Mouse (Mus musculus): Measurements from ENCODE around the gene Ercc4.

Gene Ercc4

DNA sequence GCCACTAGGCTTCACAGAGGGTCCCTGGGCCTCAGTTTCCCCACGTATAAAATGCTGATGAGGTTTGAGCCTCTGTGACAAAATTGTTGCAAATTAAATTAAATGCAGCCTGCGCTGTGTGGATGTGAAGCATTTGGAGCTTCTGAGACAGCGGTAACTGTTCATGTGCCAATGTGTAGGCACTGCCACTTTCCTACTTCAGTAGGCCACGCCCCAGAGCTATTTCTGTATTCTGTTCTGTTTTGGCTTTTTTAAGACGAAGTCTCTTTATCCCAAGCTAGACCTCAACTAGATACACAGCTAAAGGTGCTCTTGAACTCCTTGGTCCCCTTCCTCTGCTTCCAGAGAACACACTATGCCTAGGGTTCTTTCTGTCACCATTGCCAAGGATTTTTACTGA is 85.4 kb downstream of the Ercc4 start:
- DNase-seq (ENCODE audit: low read depth) = no peak

DNA sequence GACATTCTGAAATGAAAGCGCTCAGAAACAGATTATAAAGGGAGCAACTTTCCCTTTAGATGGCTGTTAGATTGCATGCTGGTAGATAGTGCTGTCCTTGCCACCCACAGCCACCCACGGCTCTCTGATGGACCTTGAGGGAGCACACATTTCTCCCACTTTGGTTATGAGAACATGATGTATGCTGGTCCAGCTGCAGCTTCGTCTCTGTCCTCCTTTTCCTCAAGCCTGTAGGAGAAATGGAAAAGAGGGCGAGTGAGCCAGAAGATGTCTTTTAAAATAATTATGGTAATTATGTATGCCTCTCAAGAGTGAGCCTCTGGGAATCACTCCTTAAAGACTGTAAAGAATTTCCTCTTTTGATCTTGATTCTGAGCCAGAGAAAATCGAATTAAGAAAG is 87.1 kb downstream of the Ercc4 start:
- DNase-seq (ENCODE audit: low read depth) = no peak

DNA sequence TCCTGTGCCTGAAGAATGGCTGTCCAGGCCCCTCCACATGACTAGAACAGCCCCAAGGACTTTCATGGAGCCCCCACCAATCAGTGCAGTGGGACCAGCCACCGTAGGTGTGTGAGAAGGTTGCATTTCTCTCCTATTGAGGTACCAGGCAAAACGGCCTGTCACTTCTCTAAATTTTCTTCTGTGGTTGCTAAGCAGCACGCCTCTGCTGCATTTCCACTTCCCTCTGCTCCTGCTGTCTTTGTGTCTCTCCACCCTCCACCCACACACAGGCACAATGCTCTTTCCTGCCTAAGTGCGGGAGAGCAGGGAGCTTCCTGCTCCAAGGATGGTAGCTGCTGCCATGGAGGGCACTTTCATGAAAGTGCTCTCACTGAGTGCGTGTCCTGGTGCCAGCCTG is 87.8 kb downstream of the Ercc4 start:
- no peak for DNase-seq (ENCODE audit: low read depth)

DNA sequence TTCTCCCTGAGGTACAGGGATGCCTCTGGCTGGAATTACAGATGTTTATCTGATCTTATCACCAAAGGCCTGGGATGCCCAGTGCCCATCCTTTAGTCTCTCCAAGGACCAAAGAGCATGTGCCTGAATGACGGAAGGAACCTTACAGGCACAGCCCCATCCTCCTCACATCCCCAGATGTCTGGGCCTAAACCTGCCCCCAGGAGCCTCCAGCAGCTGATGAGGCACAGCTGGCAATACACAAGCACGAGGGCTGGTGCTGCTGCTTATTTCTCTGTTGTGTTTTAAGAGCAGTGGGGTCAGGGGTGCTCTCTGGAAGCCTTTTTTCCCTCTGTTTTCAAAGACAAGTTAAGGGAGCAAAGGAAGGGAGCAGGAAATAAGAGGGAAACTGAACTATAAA is 89.7 kb downstream of the Ercc4 start:
- DNase-seq (ENCODE audit: low read depth) = no peak
